Mouse (Mus musculus): ENCODE data around the gene Slc12a3. TPM values are rescaled to one million over a fixed set of nuclear protein-coding genes. Genes with fewer than 3 reads are reported as not detected.

The Slc12a3 gene
- polyA plus RNA-seq (2014; fragmentation: Illumina TruSeq; extraction: RNeasy Lipid Tissue Mini Kit (QIAGEN cat#74804)): not detected

DNA sequence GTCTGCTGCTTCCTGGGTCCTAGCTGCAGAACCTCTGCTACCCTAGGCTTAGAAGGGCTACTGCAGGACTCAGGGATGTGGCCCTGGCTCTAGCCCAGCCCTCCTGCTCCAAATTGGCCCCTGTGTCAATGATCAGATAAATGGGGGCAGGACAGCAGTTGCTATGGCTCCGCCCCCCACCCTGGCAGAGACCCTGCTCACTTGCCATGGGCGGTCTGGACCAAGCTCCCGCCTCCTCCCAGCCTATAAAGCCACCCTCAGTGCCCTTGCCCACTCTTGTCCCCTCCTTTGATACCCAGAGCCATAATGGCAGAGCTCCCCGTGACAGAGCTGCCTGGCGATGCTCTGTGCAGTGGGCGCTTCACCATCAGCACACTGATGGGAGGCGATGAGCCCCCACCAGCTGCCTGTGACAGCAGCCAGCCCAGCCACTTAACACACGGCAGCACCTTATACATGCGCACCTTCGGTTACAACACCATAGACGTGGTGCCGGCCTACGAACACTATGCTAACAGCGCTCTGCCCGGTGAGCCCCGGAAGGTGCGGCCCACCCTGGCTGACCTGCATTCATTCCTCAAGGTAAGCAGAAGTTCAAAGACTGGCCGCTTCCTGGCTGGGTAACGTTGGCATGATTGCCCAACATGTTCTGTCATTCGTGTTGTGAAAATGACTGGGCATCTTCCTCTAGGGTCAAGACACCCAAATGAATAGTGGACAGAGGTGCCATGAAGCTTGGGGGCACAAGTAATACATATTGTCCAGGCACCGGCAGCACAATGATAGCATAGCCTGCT, at the start of gene Slc12a3:
TSS of gene Slc12a3 (plus strand) at position 270 of the 797 bp plus-strand sequence.

DNA sequence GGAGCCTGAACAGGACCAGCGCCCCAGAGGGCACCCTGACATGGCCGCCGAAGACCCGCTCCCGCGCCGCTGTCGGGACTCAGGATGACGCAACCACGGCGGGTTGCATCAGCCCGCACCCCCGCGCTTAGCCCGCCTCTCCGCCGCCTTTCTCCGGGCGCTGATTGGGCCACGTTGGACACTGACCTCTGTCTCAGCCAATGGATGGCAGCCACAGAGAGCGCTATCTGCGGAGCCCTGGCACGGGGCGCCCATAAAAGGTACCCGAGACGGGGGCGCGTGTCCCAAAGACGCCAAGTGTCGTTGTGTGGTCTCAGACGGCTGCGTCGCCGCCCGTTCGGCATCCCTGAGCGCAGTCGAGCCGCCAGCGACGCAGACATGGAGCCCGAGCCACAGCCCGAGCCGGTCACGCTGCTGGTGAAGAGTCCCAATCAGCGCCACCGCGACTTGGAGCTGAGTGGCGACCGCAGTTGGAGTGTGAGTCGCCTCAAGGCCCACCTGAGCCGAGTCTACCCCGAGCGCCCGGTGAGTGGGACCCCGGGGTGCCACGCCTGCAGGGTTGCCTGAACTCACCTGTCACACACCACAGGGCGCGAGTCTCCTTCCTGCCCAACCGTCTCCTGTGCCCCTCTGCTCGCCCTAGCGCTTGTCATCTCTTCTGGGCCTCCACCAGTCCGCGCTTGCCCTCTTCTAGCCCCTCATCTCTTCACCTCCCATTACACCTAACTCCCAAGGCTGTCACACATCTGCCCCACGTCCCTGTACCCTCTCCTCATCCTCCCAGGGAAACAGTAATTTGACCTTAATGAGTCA, 57.4 kb downstream of the Slc12a3 start, which contains the start of gene Herpud1:
TSS of gene Herpud1 (plus strand) at position 225 of the 813 bp plus-strand sequence.

Other genes with a start within 250 kb of the Slc12a3 start
- 11.3 TPM for gene Bbs2, start 230.3 kb upstream of the Slc12a3 start, polyA plus RNA-seq (2014; fragmentation: Illumina TruSeq; extraction: RNeasy Lipid Tissue Mini Kit (QIAGEN cat#74804))
- not detected for gene Mt4, start 192.0 kb upstream of the Slc12a3 start, polyA plus RNA-seq (2014; fragmentation: Illumina TruSeq; extraction: RNeasy Lipid Tissue Mini Kit (QIAGEN cat#74804))
- gene Mt3, start 176.6 kb upstream of the Slc12a3 start, polyA plus RNA-seq (2014; fragmentation: Illumina TruSeq; extraction: RNeasy Lipid Tissue Mini Kit (QIAGEN cat#74804)): not detected
- 34.3 TPM for gene Mt2, start 156.5 kb upstream of the Slc12a3 start, polyA plus RNA-seq (2014; fragmentation: Illumina TruSeq; extraction: RNeasy Lipid Tissue Mini Kit (QIAGEN cat#74804))
- gene Mt1, start 150.1 kb upstream of the Slc12a3 start, polyA plus RNA-seq (2014; fragmentation: Illumina TruSeq; extraction: RNeasy Lipid Tissue Mini Kit (QIAGEN cat#74804)): 12.5 TPM
- 21.6 TPM for gene Nup93, start 114.6 kb upstream of the Slc12a3 start, polyA plus RNA-seq (2014; fragmentation: Illumina TruSeq; extraction: RNeasy Lipid Tissue Mini Kit (QIAGEN cat#74804))
- 55.4 TPM for gene Herpud1, start 57.2 kb downstream of the Slc12a3 start, polyA plus RNA-seq (2014; fragmentation: Illumina TruSeq; extraction: RNeasy Lipid Tissue Mini Kit (QIAGEN cat#74804))
- gene Nlrc5, start 105.2 kb downstream of the Slc12a3 start, polyA plus RNA-seq (2014; fragmentation: Illumina TruSeq; extraction: RNeasy Lipid Tissue Mini Kit (QIAGEN cat#74804)): 8.0 TPM
- 2.5 TPM for gene Cpne2, start 203.8 kb downstream of the Slc12a3 start, polyA plus RNA-seq (2014; fragmentation: Illumina TruSeq; extraction: RNeasy Lipid Tissue Mini Kit (QIAGEN cat#74804))